8 mouse cellular contexts compared by ENCODE assay signal in the genomic region with DNA sequence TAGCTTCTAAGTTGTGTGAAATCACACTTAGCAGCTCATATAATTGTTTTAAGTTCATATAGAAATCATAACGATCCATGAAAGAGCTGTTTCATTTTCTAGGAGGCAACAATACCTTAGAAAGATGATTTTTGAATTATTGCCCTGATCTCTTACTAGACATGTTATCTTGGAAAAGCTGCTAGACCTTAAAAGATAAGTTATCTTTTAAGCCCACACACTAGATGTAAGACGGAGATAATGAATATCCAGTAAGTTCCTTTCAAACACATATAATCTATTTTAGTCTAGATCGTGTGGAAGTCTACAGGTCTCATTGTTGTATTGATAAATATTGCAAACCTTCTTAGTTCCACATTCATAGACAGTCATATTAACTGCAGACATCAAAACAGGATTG. TPM values are rescaled to one million over a fixed set of nuclear protein-coding genes. Genes with fewer than 3 reads are reported as not detected.
A peak's percentile ranks its signal among the peaks of the same experiment; 100 is the strongest.
DNase-seq lines count a peak whose midpoint lies in the region; ATAC-seq and TF ChIP-seq lines count a peak whose summit lies in the region.

No protein-coding gene starts in this region.

- no peak for TF ChIP-seq POLR2A in ES-Bruce4 (IDR thresholded peaks at IDR 0.05; ENCODE audit: insufficient read depth, low read length)

- H3K4me2 ChIP-seq in heart, embryonic 11.5 days = peak overlapping the region; percentile 71
- peak overlapping the region; percentile 36 for H3K4me2 ChIP-seq in hindbrain, embryonic 11.5 days (replicated peaks; ENCODE audit: low read depth, low read length)

- no peaks in the 10 kb centered on the region for H3K9me3 ChIP-seq in heart, embryonic 11.5 days (replicated peaks; ENCODE audit: control insufficient read depth, low read length)
- no peaks in the 10 kb centered on the region for H3K9me3 ChIP-seq in ES-Bruce4 (replicated peaks; ENCODE audit: control insufficient read depth, insufficient read depth, low read length, poor library complexity, severe bottlenecking)
- H3K9me3 ChIP-seq in hindbrain, embryonic 11.5 days (ENCODE audit: control insufficient read depth, low read length) = no peaks in the 10 kb centered on the region

- no peak for DNase-seq in heart, postnatal 25 days (ENCODE audit: low spot score)
- DNase-seq in hindbrain, embryonic 11.5 days (ENCODE audit: low spot score) = no peak
- DNase-seq in thymus, postnatal 14 days = no peak
- DNase-seq in thymus, postnatal 10 days (ENCODE audit: low spot score in 2 of 2) = no peak
- no peak for DNase-seq in layer of hippocampus, postnatal 36 days

- H3K4me3 ChIP-seq in heart, embryonic 11.5 days (ENCODE audit: low read depth, low read length) = peak overlapping the region; percentile 42
- peak overlapping the region; percentile 28 for H3K4me3 ChIP-seq in ES-Bruce4 (ENCODE audit: low read depth, low read length)
- H3K4me3 ChIP-seq in hindbrain, embryonic 11.5 days (ENCODE audit: low read depth, low read length) = peak overlapping the region; percentile 22
- H3K4me3 ChIP-seq in macrophage (ENCODE audit: inconsistent target) = peak overlapping the region; percentile 93

- H3K36me3 ChIP-seq in heart, embryonic 11.5 days (ENCODE audit: control insufficient read depth, insufficient read depth, low read length) = peaks cover 3% of the 10 kb centered on the region; the same call in 1 of the 2 replicates
- peaks cover 5% of the 10 kb centered on the region for H3K36me3 ChIP-seq in ES-Bruce4 (ENCODE audit: control insufficient read depth, insufficient read depth, low read length, poor library complexity, severe bottlenecking)
- no peaks in the 10 kb centered on the region for H3K36me3 ChIP-seq in hindbrain, embryonic 11.5 days (ENCODE audit: control insufficient read depth, insufficient read depth, low read length)
- H3K36me3 ChIP-seq in macrophage (ENCODE audit: inconsistent target) = peaks cover 2% of the 10 kb centered on the region; the same call in 1 of the 2 replicates

- H3K79me2 ChIP-seq in macrophage (ENCODE audit: inconsistent target) = peaks cover 80% of the 10 kb centered on the region

- no peak for TF ChIP-seq EP300 in ES-Bruce4 (IDR thresholded peaks at IDR 0.05; ENCODE audit: insufficient read depth, low read depth, low read length)

- no peaks in the 10 kb centered on the region for H3K27me3 ChIP-seq in heart, embryonic 11.5 days (ENCODE audit: control insufficient read depth, insufficient read depth, low read length)
- no peaks in the 10 kb centered on the region for H3K27me3 ChIP-seq in ES-Bruce4 (ENCODE audit: control insufficient read depth, insufficient read depth, low read length, poor library complexity, severe bottlenecking)
- H3K27me3 ChIP-seq in hindbrain, embryonic 11.5 days (ENCODE audit: control insufficient read depth, insufficient read depth, low read length) = no peaks in the 10 kb centered on the region

- no peak overlapping the region for H3K9ac ChIP-seq in heart, embryonic 11.5 days (ENCODE audit: low read depth, low read length)
- H3K9ac ChIP-seq in ES-Bruce4 (ENCODE audit: low read depth, poor library complexity, severe bottlenecking) = 0 out of 2 replicates have a peak overlapping the region, but pooled peaks have one; percentile 39
- H3K9ac ChIP-seq in hindbrain, embryonic 11.5 days (ENCODE audit: low read depth, low read length) = no peak overlapping the region

- intact Hi-C loops in heart, postnatal 25 days (cut with DNase I) = no loop called here

- no peak for TF ChIP-seq CTCF in ES-Bruce4 (IDR thresholded peaks at IDR 0.05; ENCODE audit: low read depth, low read length)

- ATAC-seq in heart, embryonic 11.5 days (replicated peaks; ENCODE audit: insufficient number of reproducible peaks, low FRiP score, low TSS enrichment) = no peak
- no peak for ATAC-seq in hindbrain, embryonic 11.5 days (ENCODE audit: low FRiP score)

- WGBS in heart, embryonic 11.5 days (ENCODE audit: insufficient replicate concordance) = 65% methylated on average over 3 of the region's 3 CpGs
- WGBS in hindbrain, embryonic 11.5 days = 83% methylated on average over 3 of the region's 3 CpGs
- WGBS in macrophage (ENCODE audit: missing documents) = 53% methylated on average over 3 of the region's 3 CpGs

- no peak overlapping the region for H3K27ac ChIP-seq in heart, embryonic 11.5 days (ENCODE audit: low read depth, low read length)
- H3K27ac ChIP-seq in ES-Bruce4 (ENCODE audit: insufficient read depth, low read length) = no peak overlapping the region
- H3K27ac ChIP-seq in hindbrain, embryonic 11.5 days (ENCODE audit: low read depth, low read length) = no peak overlapping the region
- H3K27ac ChIP-seq in macrophage = no peak overlapping the region

- peaks cover 10% of the 10 kb centered on the region for H3K4me1 ChIP-seq in heart, embryonic 11.5 days (ENCODE audit: control insufficient read depth, insufficient read depth, low read length)
- no peaks in the 10 kb centered on the region for H3K4me1 ChIP-seq in ES-Bruce4 (ENCODE audit: control insufficient read depth, insufficient read depth, low read length)
- no peaks in the 10 kb centered on the region for H3K4me1 ChIP-seq in hindbrain, embryonic 11.5 days (replicated peaks; ENCODE audit: control insufficient read depth, insufficient read depth, low read length)

RNA-seq across cellular contexts. Expression of gene Trappc13, which starts 1.4 kb away (rescaled TPM):
- 53.2 and 58.1 TPM in 2 replicates for polyA plus RNA-seq in heart, embryonic 11.5 days (2014; fragmentation: Nextera tagmentation; extraction: Ambion mirVana)
- 10 to 100 TPM; 32.4 to 34.0 TPM for total RNA-seq in heart, postnatal 25 days (2021)
- 66.0 and 79.0 TPM in 2 replicates for polyA plus RNA-seq in ES-Bruce4 (2011; ENCODE audit: insufficient read depth, insufficient read length, low read depth, missing spikeins)
- polyA plus RNA-seq in hindbrain, embryonic 11.5 days (2014; fragmentation: Nextera tagmentation; extraction: Ambion mirVana) = 85.4 and 87.8 TPM in 2 replicates
- total RNA-seq in macrophage (2018; cell fraction: chromatin; rRNA removed) = 10 to 100 TPM in 25 of 26 experiments, 1 to 10 TPM in 1; 9.1 to 54.6 (median 30.2) TPM
- 10 to 100 TPM; 18.3 to 36.6 (median 31.3) TPM for total RNA-seq in macrophage (2018; cell fraction: cytosol; rRNA removed)
- total RNA-seq in macrophage (2018; cell fraction: nucleus; rRNA removed) = 10 to 100 TPM; 12.4 to 50.3 (median 24.8) TPM
- 21.1 to 29.3 TPM (median 24.5 TPM) in 3 replicates for polyA plus RNA-seq in macrophage (2018)
- 10 to 100 TPM; 56.7 to 58.5 TPM for total RNA-seq in layer of hippocampus, postnatal 36 days (2021)

RNA-seq across cellular contexts. Expression of gene Trim23, which starts 1.7 kb away (rescaled TPM):
- polyA plus RNA-seq in heart, embryonic 11.5 days (2014; fragmentation: Nextera tagmentation; extraction: Ambion mirVana) = 16.1 and 17.8 TPM in 2 replicates
- 10 to 100 TPM; 19.5 to 22.2 TPM for total RNA-seq in heart, postnatal 25 days (2021)
- 22.8 and 26.8 TPM in 2 replicates for polyA plus RNA-seq in ES-Bruce4 (2011; ENCODE audit: insufficient read depth, insufficient read length, low read depth, missing spikeins)
- polyA plus RNA-seq in hindbrain, embryonic 11.5 days (2014; fragmentation: Nextera tagmentation; extraction: Ambion mirVana) = 28.1 and 28.7 TPM in 2 replicates
- total RNA-seq in macrophage (2018; cell fraction: chromatin; rRNA removed) = 10 to 100 TPM in 16 of 26 experiments, 1 to 10 TPM in 10; 3.4 to 26.9 (median 14.3) TPM
- 10 to 100 TPM in 16 of 26 experiments, 1 to 10 TPM in 10; 4.1 to 13.0 (median 10.3) TPM for total RNA-seq in macrophage (2018; cell fraction: cytosol; rRNA removed)
- total RNA-seq in macrophage (2018; cell fraction: nucleus; rRNA removed) = 10 to 100 TPM in 15 of 26 experiments, 1 to 10 TPM in 11; 3.9 to 30.9 (median 11.2) TPM
- 7.1 to 9.9 TPM (median 9.4 TPM) in 3 replicates for polyA plus RNA-seq in macrophage (2018)
- 10 to 100 TPM; 55.7 to 60.7 TPM for total RNA-seq in layer of hippocampus, postnatal 36 days (2021)

RNA-seq across cellular contexts. Expression of gene Cenpk, which starts 51.5 kb away (rescaled TPM):
- polyA plus RNA-seq in heart, embryonic 11.5 days (2014; fragmentation: Nextera tagmentation; extraction: Ambion mirVana) = 49.9 and 56.0 TPM in 2 replicates
- under 1 TPM; 0.22 to 0.57 TPM for total RNA-seq in heart, postnatal 25 days (2021)
- polyA plus RNA-seq in ES-Bruce4 (2011; ENCODE audit: insufficient read depth, insufficient read length, low read depth, missing spikeins) (42.2 and 44.0 TPM in 2 replicates), macrophage (2018) (1.1 to 22.7 TPM (median 18.2 TPM) in 3 replicates)
- polyA plus RNA-seq in hindbrain, embryonic 11.5 days (2014; fragmentation: Nextera tagmentation; extraction: Ambion mirVana) = 61.6 and 70.2 TPM in 2 replicates
- total RNA-seq in macrophage (2018; cell fraction: chromatin; rRNA removed) = 10 to 100 TPM in 8 of 26 experiments, 1 to 10 TPM in 16, not detected in 2; 1.4 to 27.2 (median 7.8) TPM
- 1 to 10 TPM in 25 of 26 experiments, under 1 TPM in 1; 0.91 to 3.8 (median 2.5) TPM for total RNA-seq in macrophage (2018; cell fraction: cytosol; rRNA removed)
- total RNA-seq in macrophage (2018; cell fraction: nucleus; rRNA removed) = 10 to 100 TPM in 2 of 26 experiments, 1 to 10 TPM in 23, not detected in 1; 1.4 to 21.7 (median 3.1) TPM
- total RNA-seq in layer of hippocampus, postnatal 36 days (2021) = 1 to 10 TPM in 1 of 2 experiments, under 1 TPM in 1; 0.86 to 1.5 TPM

RNA-seq across cellular contexts. Expression of gene Ppwd1, which starts 51.8 kb away (rescaled TPM):
- polyA plus RNA-seq in heart, embryonic 11.5 days (2014; fragmentation: Nextera tagmentation; extraction: Ambion mirVana) = 9.3 and 11.9 TPM in 2 replicates
- 1 to 10 TPM; 5.9 to 6.1 TPM for total RNA-seq in heart, postnatal 25 days (2021)
- polyA plus RNA-seq in ES-Bruce4 (2011; ENCODE audit: insufficient read depth, insufficient read length, low read depth, missing spikeins) = 54.8 and 57.4 TPM in 2 replicates
- 13.2 and 13.4 TPM in 2 replicates for polyA plus RNA-seq in hindbrain, embryonic 11.5 days (2014; fragmentation: Nextera tagmentation; extraction: Ambion mirVana)
- total RNA-seq in macrophage (2018; cell fraction: chromatin; rRNA removed) = 10 to 100 TPM in 23 of 26 experiments, 1 to 10 TPM in 3; 7.2 to 45.7 (median 22.6) TPM
- 10 to 100 TPM in 16 of 26 experiments, 1 to 10 TPM in 10; 3.3 to 15.2 (median 10.8) TPM for total RNA-seq in macrophage (2018; cell fraction: cytosol; rRNA removed)
- total RNA-seq in macrophage (2018; cell fraction: nucleus; rRNA removed) = 10 to 100 TPM in 25 of 26 experiments, 1 to 10 TPM in 1; 9.5 to 61.7 (median 17.4) TPM
- 9.1 to 16.6 TPM (median 12.1 TPM) in 3 replicates for polyA plus RNA-seq in macrophage (2018)
- total RNA-seq in layer of hippocampus, postnatal 36 days (2021) = 10 to 100 TPM; 15.3 to 17.0 TPM

Comparison
In these comparisons a context has a peak if more than half of its experiments do, and no peak if none do; other contexts are left out.
1. H3K4me3 ChIP-seq: peak in every context shown above with its lines; median percentile 93 in macrophage; 42 in heart, embryonic 11.5 days; 28 in ES-Bruce4; 22 in hindbrain, embryonic 11.5 days.